Mouse (Mus musculus) layer of hippocampus, adult 8-10 months (tissue): ENCODE measurements at regions not wholly inside any gene's neighbourhood (a gene's known extent, or its start where the extent isn't known, plus 50 kb on each side); places are given as distances from the start of the nearest gene placed in this dataset.
"Not testable (repeated sequence)": the region's sequence is repeated elsewhere in the genome, so short reads cannot be mapped to it uniquely, and the experiment has no call there.

Experiments
- DNase-seq, 2 experiments: peaks; one replicate each; pipeline ENCODE4 v3.0.0; 2022; ENCODE audit warnings: low spot score in 2 of 2

GRCm38 (mm10) chr17:82909189-82909588 is 305.9 kb upstream of the Pkdcc start:
- no peak for DNase-seq

GRCm38 (mm10) chr17:82922986-82923385 is 292.1 kb upstream of the Pkdcc start:
- not testable (repeated sequence) for DNase-seq

DNA sequence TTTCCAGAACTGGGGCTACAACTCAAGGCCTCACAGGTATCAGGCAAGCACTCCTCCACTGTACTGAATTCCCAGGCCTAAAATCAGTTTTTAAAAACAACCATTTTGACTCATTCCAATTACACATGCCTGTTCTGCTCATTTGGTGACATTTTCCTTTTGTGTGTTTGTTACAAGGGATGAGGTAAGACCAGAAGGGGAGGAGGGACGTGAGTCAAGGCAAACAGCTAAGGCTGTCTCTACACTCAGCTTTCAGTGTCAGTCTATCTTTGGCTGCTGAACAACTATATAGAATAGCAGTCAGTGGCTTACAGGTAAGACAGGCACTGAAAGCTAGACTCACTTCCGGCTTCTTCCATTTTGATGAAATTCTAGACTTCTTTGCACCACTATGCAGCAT is 289.3 kb upstream of the Pkdcc start:
- no peak for DNase-seq

GRCm38 (mm10) chr17:82927681-82928080 is 287.4 kb upstream of the Pkdcc start:
- no peak for DNase-seq

- DNase-seq = no peak
Measured at GRCm38 (mm10) chr17:82929511-82929910, 285.6 kb upstream of the Pkdcc start.

GRCm38 (mm10) chr17:82930738-82931137 is 284.4 kb upstream of the Pkdcc start:
- DNase-seq = no peak

GRCm38 (mm10) chr17:82931476-82931875 is 283.6 kb upstream of the Pkdcc start:
- DNase-seq = no peak

GRCm38 (mm10) chr17:82936836-82937235 is 278.3 kb upstream of the Pkdcc start:
- DNase-seq = no peak

- DNase-seq = no peak
Measured at GRCm38 (mm10) chr17:82946083-82946482, 269.0 kb upstream of the Pkdcc start.

DNA sequence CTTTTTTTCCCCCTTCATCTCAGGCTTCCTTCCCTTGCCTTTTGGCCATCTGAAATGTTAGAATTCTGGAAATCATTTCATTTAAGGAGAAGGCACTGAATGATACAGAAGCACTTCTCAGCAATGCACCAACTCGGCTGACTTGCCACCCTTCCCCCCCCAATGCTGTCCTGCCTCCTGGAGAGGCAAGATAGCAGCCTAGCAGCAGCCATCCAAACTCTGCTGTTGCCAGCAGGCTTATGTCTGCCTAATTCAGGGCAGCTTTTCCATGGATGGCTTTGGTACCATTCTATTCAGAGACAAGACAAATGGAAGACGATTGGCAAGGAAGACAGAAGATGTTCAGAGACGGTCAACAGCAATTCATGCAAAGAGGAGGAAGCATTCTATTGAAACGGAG is 265.3 kb upstream of the Pkdcc start:
- no peak for DNase-seq

GRCm38 (mm10) chr17:82950268-82950667 is 264.8 kb upstream of the Pkdcc start:
- DNase-seq = no peak

DNA sequence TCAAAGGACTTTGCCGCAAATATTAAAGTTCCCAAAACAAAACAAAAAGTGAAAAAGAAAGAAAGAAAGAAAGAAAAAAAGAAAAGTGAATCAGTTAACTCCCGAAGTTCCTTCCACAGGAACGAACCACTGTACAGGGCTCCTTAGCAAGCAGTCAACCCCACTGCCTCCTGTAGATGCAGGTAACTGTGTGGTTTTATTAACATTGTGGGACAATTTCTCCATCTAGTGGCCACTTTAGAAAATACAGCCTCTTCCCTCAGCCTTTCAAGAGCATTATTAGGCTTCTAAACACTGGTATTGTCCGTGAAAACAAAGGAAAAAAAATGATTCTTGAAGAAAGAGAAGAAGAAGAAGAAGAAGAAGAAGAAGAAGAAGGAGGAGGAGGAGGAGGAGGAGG is 257.7 kb upstream of the Pkdcc start:
- no peak for DNase-seq

DNA sequence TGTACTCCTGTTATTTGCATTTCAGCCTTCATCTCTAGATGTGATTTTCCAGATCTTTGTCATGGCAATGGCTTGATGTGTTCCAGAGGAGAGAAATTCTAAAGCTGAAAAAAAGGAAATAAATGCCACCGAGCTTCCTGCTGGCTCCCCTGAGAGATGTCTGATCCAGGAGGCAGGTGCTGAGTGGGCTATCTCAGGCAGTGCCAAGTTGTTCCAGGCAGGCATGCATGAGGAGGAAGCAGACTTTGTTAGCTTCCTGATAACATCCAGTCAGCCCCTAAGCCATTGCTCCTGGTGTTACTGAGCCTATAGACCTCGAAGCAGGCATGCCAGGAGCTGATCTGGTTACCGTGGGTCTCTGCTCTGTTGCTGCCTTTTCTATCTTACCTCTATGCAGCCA is 251.7 kb upstream of the Pkdcc start:
- peak; percentile 12 to 13 for DNase-seq

DNA sequence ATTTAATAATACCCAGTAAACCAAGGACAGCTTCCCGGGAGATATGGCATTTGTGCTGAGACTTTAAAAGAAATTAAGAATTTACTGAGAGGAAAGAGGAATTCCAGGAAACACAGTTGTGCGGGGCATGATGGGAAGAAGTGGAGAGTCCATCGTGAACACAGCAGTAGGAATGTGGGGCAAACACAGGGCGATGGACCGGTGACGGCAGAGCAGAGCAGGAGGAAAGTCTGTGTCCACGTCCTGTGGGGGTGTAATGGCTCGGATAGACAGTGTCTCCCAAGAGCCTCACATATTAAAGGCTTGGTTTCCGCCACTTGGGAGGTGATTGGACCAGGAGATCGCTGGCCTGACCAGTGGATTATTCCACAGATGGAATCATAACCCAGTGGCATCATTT is 215.4 kb upstream of the Pkdcc start:
- no peak for DNase-seq

DNA sequence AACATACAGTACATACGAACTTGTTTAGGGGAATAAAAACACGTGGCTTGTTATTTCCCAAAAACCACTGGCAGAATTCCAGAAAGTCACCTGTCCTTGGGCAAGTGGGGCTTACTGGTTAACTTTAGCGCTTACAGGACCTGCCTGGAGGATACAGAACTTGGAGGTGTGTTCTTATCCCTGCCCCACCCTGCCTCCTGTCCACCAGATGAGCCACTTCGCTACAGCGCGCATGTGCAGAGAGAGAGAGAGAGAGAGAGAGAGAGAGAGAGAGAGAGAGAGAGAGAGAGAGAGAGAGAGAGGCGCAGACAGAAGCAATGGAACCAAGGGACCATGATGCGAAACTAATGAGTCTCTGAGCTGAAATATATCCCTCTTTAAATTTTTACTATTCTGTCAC is 214.7 kb upstream of the Pkdcc start:
- no peak for DNase-seq

DNA sequence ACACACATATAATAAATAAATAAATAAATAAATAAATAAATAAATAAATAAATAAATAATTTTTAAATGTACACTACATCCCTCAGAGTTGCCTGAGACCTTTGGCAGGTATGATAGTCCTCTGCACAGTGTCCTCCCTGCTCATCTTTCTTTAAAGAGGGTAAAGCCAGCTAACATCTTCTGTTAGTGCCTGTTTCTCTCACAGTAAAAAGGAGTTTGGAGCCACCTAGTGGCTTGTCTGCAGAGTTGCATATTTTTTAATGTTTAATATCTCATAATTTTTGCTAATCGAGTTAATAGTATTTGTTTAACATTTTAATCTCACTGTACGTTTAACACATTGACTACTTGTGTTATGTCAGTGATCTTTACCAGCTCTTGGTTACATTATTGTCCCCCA is 213.5 kb upstream of the Pkdcc start:
- no peak for DNase-seq

GRCm38 (mm10) chr17:83010845-83011244 is 204.2 kb upstream of the Pkdcc start:
- no peak for DNase-seq

DNA sequence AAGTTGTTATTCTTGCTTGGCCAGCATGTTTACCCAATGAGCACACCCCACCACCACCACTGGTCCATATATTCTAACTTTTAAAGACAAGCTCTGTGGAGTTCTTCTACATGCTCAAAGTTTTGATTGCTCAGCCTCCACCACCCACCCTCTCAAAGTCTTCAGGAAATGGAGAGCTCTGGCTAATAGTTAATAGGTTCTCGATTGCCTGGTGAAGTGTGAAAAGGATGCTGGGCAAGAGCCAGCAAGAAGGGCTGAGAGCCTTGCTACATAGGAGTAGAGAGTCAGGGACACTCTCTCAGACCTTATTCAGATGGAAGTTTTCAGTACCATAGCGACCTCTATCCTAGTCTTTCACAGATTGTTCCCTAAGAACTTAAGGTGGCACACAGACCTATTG is 199.4 kb upstream of the Pkdcc start:
- no peak for DNase-seq

DNA sequence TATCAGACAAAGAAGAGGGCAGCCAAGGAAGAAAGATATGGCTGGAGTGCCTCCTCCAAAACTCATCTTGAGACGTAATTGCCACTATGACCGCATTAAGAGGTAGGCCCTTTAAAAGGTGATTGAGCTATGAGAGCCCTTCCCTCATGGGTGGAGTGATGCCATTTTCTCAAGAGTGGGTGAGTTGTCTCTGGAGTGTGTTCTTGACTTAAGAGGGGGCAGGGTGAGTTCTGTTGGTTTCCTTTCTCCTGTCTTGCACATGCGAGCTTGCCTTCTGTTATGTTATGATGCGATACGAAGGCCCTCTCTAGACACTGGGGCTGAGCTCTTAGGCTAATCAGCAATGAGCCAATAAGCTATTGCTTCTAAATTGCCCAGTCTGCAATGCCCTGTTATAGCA is 198.2 kb upstream of the Pkdcc start:
- no peak for DNase-seq

- DNase-seq = no peak
Measured at GRCm38 (mm10) chr17:83019267-83019666, 195.8 kb upstream of the Pkdcc start.

- DNase-seq = no peak
Measured at GRCm38 (mm10) chr17:83020576-83020975, 194.5 kb upstream of the Pkdcc start.

- peak; percentile 54 to 80 for DNase-seq
Measured at GRCm38 (mm10) chr17:83025340-83025816, 189.7 kb upstream of the Pkdcc start.

DNA sequence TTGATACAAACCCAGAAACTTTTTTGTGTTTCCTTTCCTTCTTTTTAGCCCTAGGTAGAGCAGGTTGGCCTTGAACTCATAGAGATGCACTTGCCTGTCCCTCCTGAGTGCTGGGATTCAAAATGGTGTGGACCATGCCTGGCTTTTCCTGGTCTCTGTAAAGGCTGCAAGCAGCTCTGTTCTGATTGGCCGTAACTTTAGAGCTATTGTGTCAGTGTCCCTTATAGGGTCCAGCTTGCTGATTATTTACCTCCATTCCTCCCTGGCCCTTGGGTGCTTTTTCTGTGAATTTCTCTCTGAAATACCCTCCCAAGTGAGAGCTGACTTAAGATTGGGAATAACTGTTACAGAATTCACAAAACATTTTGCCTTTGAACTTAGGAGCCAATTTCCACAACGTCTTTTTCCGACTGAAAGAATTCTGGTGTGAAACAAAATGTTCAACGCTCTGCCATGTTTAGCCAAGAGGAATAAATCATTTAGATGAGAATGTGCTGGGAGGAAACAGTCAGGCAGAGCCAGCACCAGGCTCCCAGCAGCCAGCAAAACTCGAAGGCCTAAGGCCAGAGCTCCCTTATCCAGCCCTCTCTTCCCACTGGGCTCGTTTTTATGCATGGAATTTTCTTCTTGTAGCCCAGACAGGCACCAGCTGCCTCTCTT is 180.0 kb upstream of the Pkdcc start:
- DNase-seq = no peak

GRCm38 (mm10) chr17:83035574-83035918 is 179.5 kb upstream of the Pkdcc start:
- no peak for DNase-seq
